Mouse (Mus musculus) retina, postnatal 7 days (tissue): Measurements from ENCODE around the gene Tex33.
A peak's percentile ranks its signal among the peaks of the same experiment; 100 is the strongest.

Source experiments
- DNase-seq: peaks from one replicate; pipeline ENCODE4 v3.0.0-alpha.2; 2012; ENCODE audit warnings: low read depth, low spot score

The Tex33 gene

GRCm38 (mm10) chr15:78416937-78417336 lies 21.2 kb upstream of the Tex33 start:
- no peak for DNase-seq

GRCm38 (mm10) chr15:78414157-78414556 lies 18.4 kb upstream of the Tex33 start:
- DNase-seq: no peak

- DNase-seq: no peak
Observed at GRCm38 (mm10) chr15:78413719-78414117, 18.0 kb upstream of the Tex33 start.

GRCm38 (mm10) chr15:78413083-78413718 lies 17.5 kb upstream of the Tex33 start:
- no peak for DNase-seq

- DNase-seq: no peak
Observed at GRCm38 (mm10) chr15:78409570-78410052, 13.9 kb upstream of the Tex33 start.

- DNase-seq: peak; percentile 65
Observed at GRCm38 (mm10) chr15:78406293-78406934, 10.7 kb upstream of the Tex33 start, which contains the start of gene Mpst. Gene Mpst, plus strand, starts transcription at chr15:78406416.

- peak; percentile 51 for DNase-seq
Observed at GRCm38 (mm10) chr15:78405517-78406211, 10.0 kb upstream of the Tex33 start, which contains the start of gene Tst. Gene Tst, minus strand, starts transcription at chr15:78405907.

- DNase-seq: no peak
Observed at GRCm38 (mm10) chr15:78405098-78405497, 9.4 kb upstream of the Tex33 start.

- no peak for DNase-seq
Observed at GRCm38 (mm10) chr15:78403896-78404295, 8.2 kb upstream of the Tex33 start.

- DNase-seq: no peak
Observed at GRCm38 (mm10) chr15:78403301-78403741, 7.6 kb upstream of the Tex33 start.

GRCm38 (mm10) chr15:78402423-78402822 lies 6.7 kb upstream of the Tex33 start:
- no peak for DNase-seq

- DNase-seq: no peak
Observed at GRCm38 (mm10) chr15:78401921-78402320, 6.2 kb upstream of the Tex33 start.

GRCm38 (mm10) chr15:78401345-78401744 lies 5.6 kb upstream of the Tex33 start:
- DNase-seq: no peak

GRCm38 (mm10) chr15:78390855-78391254 lies 4.9 kb downstream of the Tex33 start:
- no peak for DNase-seq

- DNase-seq: no peak
Observed at GRCm38 (mm10) chr15:78385564-78385963, 10.1 kb downstream of the Tex33 start.

GRCm38 (mm10) chr15:78384220-78385116 lies 11.2 kb downstream of the Tex33 start:
- DNase-seq: no peak

- DNase-seq: no peak
Observed at GRCm38 (mm10) chr15:78383450-78384219, 12.1 kb downstream of the Tex33 start.

- no peak for DNase-seq
Observed at GRCm38 (mm10) chr15:78382115-78382514, 13.6 kb downstream of the Tex33 start.

GRCm38 (mm10) chr15:78380741-78381140 lies 15.0 kb downstream of the Tex33 start:
- DNase-seq: peak; percentile 70

- no peak for DNase-seq
Observed at GRCm38 (mm10) chr15:78380208-78380607, 15.5 kb downstream of the Tex33 start.

GRCm38 (mm10) chr15:78378556-78378955 lies 17.2 kb downstream of the Tex33 start:
- DNase-seq: no peak
